Mouse (Mus musculus): ENCODE measurements at regions not wholly inside any gene's neighbourhood (a gene's known extent, or its start where the extent isn't known, plus 50 kb on each side); places are given as distances from the start of the nearest gene placed in this dataset.

- TF ChIP-seq POLR2A (IDR thresholded peaks at IDR 0.05; ENCODE audit: control insufficient read depth, low read depth, low read length) (no peak), CTCF (IDR thresholded peaks at IDR 0.05; ENCODE audit: control insufficient read depth, insufficient read depth, insufficient replicate concordance, low read depth, low read length) (no peak)
These were observed 173.1 kb downstream of the Calcrl start for GRCm38 (mm10) chr2:84252076-84252475.
